Mouse (Mus musculus) embryonic fibroblast, embryonic 13.5 days (primary cell): ENCODE measurements around the gene Psmf1.

Source experiments
- CTCF ChIP-seq: IDR thresholded peaks from 2 replicates; pipeline ENCODE4 v1.5.1; 2011; ENCODE audit warnings: mild to moderate bottlenecking, control low read depth, low read length, moderate library complexity, borderline replicate concordance; ENCODE audit not compliant: insufficient read depth
- POLR2A ChIP-seq: IDR thresholded peaks from 2 replicates; pipeline ENCODE4 v1.6.1; 2011; ENCODE audit warnings: low read depth, mild to moderate bottlenecking, control low read depth, low read length, moderate library complexity

DNA sequence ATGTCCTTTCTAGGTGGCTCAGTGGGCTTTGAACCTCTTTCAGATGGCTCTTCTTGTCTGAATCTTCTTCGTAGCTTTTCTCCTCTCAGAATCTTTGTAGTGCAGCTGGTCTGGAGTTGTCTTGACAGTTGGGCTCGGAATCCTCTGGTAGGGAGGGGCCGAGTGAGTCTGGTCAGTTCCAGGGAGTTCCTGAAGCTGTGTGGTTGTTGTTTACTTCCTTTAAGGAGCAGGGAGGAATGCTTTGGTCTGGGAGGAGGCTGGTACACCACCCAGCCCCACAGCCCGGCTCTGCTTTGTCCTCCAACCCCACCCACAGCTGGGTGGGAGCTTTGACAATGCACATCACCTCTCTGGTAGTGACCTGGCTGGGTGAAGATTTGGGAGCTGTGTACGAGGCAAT is 7.3 kb upstream of the Psmf1 start:
- TF ChIP-seq CTCF (no peak), POLR2A (no peak)
